Mouse (Mus musculus): ENCODE measurements at regions not wholly inside any gene's neighbourhood (a gene's known extent, or its start where the extent isn't known, plus 50 kb on each side); places are given as distances from the start of the nearest gene placed in this dataset.
A peak's percentile ranks its signal among the peaks of the same experiment; 100 is the strongest.

DNA sequence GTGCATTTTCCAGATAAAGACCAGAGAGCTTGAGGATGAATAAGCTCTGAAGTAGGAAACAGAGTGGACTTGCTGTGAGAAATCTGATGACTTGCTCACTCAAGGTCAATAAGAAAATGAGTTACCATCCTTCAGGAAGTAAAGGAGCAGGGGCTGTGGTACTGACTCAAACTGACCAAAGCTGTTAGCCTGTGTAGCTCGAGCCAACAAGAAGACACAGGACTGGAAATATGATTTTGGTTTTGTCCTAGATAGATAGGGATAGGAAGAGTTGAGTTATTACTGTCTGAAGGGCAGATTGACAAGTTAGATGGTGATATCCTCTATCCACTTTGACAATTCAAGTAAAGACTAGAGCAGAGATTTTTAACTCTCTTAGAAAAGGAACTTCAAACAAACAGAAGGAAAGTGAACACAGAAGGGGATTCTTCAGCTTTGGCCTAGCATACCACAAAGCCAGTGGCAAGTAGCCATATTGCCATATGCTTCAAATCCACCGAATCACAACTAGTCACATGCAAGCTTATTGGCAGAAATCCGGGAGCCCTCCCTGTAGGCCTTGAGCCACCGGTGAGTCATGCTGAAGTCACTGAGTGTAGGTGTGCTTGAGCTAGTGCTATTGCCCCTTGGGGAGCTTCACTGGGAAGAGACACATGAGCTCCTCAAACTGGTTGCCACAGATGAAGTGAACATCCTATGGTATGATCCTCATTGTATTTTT is 117.1 kb upstream of the Etaa1 start:
- Histone ChIP-seq H3K36me3 (ENCODE audit: control insufficient read depth, insufficient read depth, low read length) (no peaks in the 10 kb centered on the region), H3K4me2 (ENCODE audit: low read depth, low read length) (no peak overlapping the region), H3K4me3 (ENCODE audit: low read length) (no peak overlapping the region), H3K9ac (ENCODE audit: low read length) (no peak overlapping the region), H3K9me3 (ENCODE audit: control insufficient read depth, low read length) (no peaks in the 10 kb centered on the region), H3K27ac (ENCODE audit: low read length) (no peak overlapping the region), H3K27me3 (ENCODE audit: control insufficient read depth, insufficient read depth, low read depth, low read length) (no peaks in the 10 kb centered on the region), H3K4me1 (replicated peaks; ENCODE audit: control insufficient read depth, insufficient read depth, low read length) (peaks cover 11% of the 10 kb centered on the region; the same call in 1 of the 2 replicates)
- WGBS, result 60% methylated on average over 4 of the region's 4 CpGs
- ATAC-seq (ENCODE audit: low read depth), result no peak

DNA sequence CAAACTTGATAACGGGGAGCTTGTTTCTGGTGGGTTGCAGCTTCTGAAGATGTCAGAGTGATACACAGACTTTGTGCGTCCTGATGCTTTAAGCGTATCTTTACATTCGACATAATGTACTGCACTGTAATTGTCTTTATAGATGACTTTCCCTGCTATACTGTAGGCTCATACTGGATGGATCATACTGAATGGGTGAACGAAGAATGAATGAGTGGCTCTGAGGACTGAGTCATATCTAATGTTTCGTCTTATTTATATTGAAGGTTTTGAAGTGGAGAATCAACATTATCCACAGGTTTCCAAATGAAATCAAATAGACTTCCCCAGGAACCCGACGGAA is 116.3 kb upstream of the Etaa1 start:
- Histone ChIP-seq H3K36me3 (ENCODE audit: control insufficient read depth, insufficient read depth, low read length) (no peaks in the 10 kb centered on the region), H3K4me3 (ENCODE audit: low read length) (no peak overlapping the region), H3K9me3 (ENCODE audit: control insufficient read depth, low read length) (no peaks in the 10 kb centered on the region), H3K9ac (ENCODE audit: low read length) (no peak overlapping the region), H3K4me1 (replicated peaks; ENCODE audit: control insufficient read depth, insufficient read depth, low read length) (peaks cover 11% of the 10 kb centered on the region; the same call in 1 of the 2 replicates), H3K4me2 (ENCODE audit: low read depth, low read length) (no peak overlapping the region), H3K27me3 (ENCODE audit: control insufficient read depth, insufficient read depth, low read depth, low read length) (no peaks in the 10 kb centered on the region), H3K27ac (ENCODE audit: low read length) (no peak overlapping the region)
- no peak for ATAC-seq (ENCODE audit: low read depth)
- 28% methylated on average over 8 of the region's 8 CpGs for WGBS

DNA sequence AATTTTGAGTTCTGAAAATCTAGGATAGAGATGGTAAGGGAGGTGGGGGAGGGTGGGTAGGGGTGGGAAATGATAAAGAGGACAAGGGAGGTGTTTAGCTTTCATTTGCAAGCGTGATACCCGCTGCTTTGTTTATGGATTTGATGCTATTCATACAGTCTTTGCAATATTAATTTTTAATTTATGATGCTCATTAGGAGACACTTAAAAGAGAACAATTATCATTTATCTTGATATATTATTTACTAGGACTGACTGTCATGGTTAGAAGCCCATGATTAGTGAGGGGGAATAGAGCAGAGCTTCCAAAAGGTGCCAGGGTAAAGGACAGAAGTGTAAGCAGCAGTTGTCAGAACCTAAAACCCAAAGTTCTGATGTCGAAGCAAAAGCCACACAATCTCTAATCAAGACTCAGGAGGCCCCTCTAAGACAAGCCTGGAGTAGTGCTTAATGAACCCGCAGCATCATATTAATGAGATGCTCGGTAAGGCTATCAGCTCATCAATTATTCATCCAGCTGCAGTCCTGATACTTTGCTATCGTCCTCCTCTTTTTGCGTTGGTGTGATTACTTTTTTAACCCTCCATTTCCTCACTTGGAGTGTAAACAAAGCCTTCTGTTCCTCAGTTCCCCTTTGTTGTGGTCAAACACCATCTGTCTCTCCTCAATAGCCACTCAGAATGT is 115.8 kb upstream of the Etaa1 start:
- H3K9ac ChIP-seq (ENCODE audit: low read length), result no peak overlapping the region
- WGBS, result 34% methylated on average over 7 of the region's 7 CpGs
- peaks cover 11% of the 10 kb centered on the region; the same call in 1 of the 2 replicates for H3K4me1 ChIP-seq (replicated peaks; ENCODE audit: control insufficient read depth, insufficient read depth, low read length)
- H3K27ac ChIP-seq (ENCODE audit: low read length), result no peak overlapping the region
- no peak overlapping the region for H3K4me3 ChIP-seq (ENCODE audit: low read length)
- no peaks in the 10 kb centered on the region for H3K9me3 ChIP-seq (ENCODE audit: control insufficient read depth, low read length)
- H3K36me3 ChIP-seq (ENCODE audit: control insufficient read depth, insufficient read depth, low read length), result no peaks in the 10 kb centered on the region
- ATAC-seq (ENCODE audit: low read depth), result peak; percentile 28; the same call in 1 of the 2 replicates
- no peak overlapping the region for H3K4me2 ChIP-seq (ENCODE audit: low read depth, low read length)
- no peaks in the 10 kb centered on the region for H3K27me3 ChIP-seq (ENCODE audit: control insufficient read depth, insufficient read depth, low read depth, low read length)

DNA sequence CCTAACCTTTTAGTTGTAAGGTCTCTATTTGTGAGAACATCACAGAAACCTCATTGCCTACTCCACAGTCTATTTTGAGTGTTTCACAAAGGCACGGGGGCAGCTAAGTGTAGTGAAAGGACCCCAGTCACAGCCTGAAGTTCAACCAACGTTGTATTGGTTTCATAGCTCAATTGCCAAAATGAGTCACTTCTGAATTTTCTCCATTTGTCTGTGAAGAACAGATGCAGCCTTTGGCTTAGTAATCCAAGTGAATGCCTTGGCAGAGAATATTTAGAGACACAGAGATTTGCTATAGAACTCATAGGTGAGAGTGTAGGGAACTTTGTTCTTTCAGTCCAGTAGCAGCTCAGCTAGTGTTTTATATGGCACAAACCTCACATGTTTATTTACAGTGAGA is 114.4 kb upstream of the Etaa1 start:
- Histone ChIP-seq H3K9ac (ENCODE audit: low read length) (no peak overlapping the region), H3K4me2 (ENCODE audit: low read depth, low read length) (no peak overlapping the region), H3K27me3 (ENCODE audit: control insufficient read depth, insufficient read depth, low read depth, low read length) (no peaks in the 10 kb centered on the region), H3K4me1 (replicated peaks; ENCODE audit: control insufficient read depth, insufficient read depth, low read length) (peaks cover 11% of the 10 kb centered on the region; the same call in 1 of the 2 replicates), H3K4me3 (ENCODE audit: low read length) (no peak overlapping the region), H3K36me3 (ENCODE audit: control insufficient read depth, insufficient read depth, low read length) (no peaks in the 10 kb centered on the region), H3K9me3 (ENCODE audit: control insufficient read depth, low read length) (no peaks in the 10 kb centered on the region), H3K27ac (ENCODE audit: low read length) (peak overlapping the region; percentile 7; the same call in 1 of the 2 replicates)
- WGBS, result 43% methylated on average over 2 of the region's 2 CpGs
- no peak for ATAC-seq (ENCODE audit: low read depth)

DNA sequence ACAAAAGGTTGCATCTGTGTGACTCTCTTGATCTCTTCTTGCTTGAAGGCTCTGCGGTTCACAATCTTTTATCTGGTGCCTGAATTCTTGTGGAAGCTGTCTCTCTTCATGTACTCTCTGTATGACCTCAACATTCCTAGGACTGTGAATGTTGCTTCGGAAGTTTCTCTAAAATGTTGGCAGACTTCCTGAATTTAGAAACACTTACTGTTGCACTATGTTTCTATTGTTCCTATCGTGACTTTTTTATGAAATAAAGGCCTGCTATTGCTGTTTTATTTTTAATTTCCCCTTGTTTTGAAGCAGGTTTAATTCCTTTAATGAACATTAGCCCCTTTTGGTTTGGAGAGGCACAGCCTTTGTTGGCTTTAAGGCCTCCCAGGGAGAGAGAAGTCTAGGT is 114.0 kb upstream of the Etaa1 start:
- 27% methylated on average over 3 of the region's 3 CpGs for WGBS
- ATAC-seq (ENCODE audit: low read depth), result peak; percentile 75

DNA sequence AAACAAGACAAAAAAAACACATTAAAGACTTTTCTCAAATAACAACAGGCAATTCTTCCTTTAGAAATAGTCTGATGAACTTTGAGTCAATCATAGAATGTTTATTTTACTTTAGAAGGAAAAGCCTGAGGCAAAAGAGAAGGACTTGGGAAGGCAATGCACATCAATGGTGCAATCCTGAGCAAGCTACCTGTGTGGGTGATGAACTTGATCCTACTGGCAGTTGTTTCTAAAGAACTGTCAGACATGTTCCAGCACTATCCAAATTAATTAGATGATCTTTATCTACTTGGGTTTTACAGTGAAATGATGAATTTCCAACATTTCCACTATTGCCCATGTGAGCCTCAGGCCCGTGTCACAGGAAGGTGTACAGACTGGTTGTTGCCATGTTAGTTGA is 87.9 kb upstream of the Etaa1 start:
- 71% methylated on average over 1 of the region's 1 CpGs for WGBS
- ATAC-seq (ENCODE audit: low read depth), result no peak
- H3K36me3 ChIP-seq (ENCODE audit: control insufficient read depth, insufficient read depth, low read length), result no peaks in the 10 kb centered on the region

More for the DNA sequence above, 114.0 kb upstream of the Etaa1 start:
- Histone ChIP-seq H3K4me2 (ENCODE audit: low read depth, low read length) (no peak overlapping the region), H3K9ac (ENCODE audit: low read length) (no peak overlapping the region), H3K4me1 (replicated peaks; ENCODE audit: control insufficient read depth, insufficient read depth, low read length) (peaks cover 11% of the 10 kb centered on the region; the same call in 1 of the 2 replicates), H3K27ac (ENCODE audit: low read length) (peak overlapping the region; percentile 7; the same call in 1 of the 2 replicates), H3K36me3 (ENCODE audit: control insufficient read depth, insufficient read depth, low read length) (no peaks in the 10 kb centered on the region), H3K4me3 (ENCODE audit: low read length) (no peak overlapping the region), H3K27me3 (ENCODE audit: control insufficient read depth, insufficient read depth, low read depth, low read length) (no peaks in the 10 kb centered on the region), H3K9me3 (ENCODE audit: control insufficient read depth, low read length) (no peaks in the 10 kb centered on the region)

DNA sequence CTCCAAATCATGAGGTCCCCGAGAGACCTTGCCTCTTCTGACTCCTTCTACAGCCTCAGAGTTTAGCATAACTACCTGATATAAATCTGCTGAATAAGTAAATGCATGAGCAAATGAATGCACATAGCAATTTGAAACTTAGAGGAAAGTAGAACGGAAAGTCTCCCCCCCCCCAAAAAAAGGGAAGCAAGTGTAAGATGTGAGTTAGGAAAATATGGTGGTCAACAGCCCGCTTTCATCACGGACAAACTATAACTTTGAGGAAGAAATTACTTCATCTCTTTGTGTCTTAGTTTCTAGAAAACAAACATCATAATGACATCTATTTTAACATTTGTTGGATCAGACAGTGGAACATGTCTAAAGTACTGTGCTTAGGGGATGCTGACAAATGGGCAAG is 77.4 kb upstream of the Etaa1 start:
- Histone ChIP-seq H3K36me3 (ENCODE audit: control insufficient read depth, insufficient read depth, low read length) (no peaks in the 10 kb centered on the region), H3K4me1 (replicated peaks; ENCODE audit: control insufficient read depth, insufficient read depth, low read length) (no peaks in the 10 kb centered on the region), H3K9me3 (ENCODE audit: control insufficient read depth, low read length) (no peaks in the 10 kb centered on the region), H3K4me2 (ENCODE audit: low read depth, low read length) (no peak overlapping the region), H3K9ac (ENCODE audit: low read length) (no peak overlapping the region), H3K27ac (ENCODE audit: low read length) (no peak overlapping the region), H3K4me3 (ENCODE audit: low read length) (no peak overlapping the region), H3K27me3 (ENCODE audit: control insufficient read depth, insufficient read depth, low read depth, low read length) (no peaks in the 10 kb centered on the region)
- no peak for ATAC-seq (ENCODE audit: low read depth)
- WGBS, result 81% methylated on average over 4 of the region's 4 CpGs

More for the DNA sequence above, 87.9 kb upstream of the Etaa1 start:
- Histone ChIP-seq H3K4me1 (replicated peaks; ENCODE audit: control insufficient read depth, insufficient read depth, low read length) (no peaks in the 10 kb centered on the region), H3K4me2 (ENCODE audit: low read depth, low read length) (no peak overlapping the region), H3K27ac (ENCODE audit: low read length) (no peak overlapping the region), H3K27me3 (ENCODE audit: control insufficient read depth, insufficient read depth, low read depth, low read length) (no peaks in the 10 kb centered on the region), H3K9ac (ENCODE audit: low read length) (no peak overlapping the region), H3K9me3 (ENCODE audit: control insufficient read depth, low read length) (no peaks in the 10 kb centered on the region), H3K4me3 (ENCODE audit: low read length) (no peak overlapping the region)

DNA sequence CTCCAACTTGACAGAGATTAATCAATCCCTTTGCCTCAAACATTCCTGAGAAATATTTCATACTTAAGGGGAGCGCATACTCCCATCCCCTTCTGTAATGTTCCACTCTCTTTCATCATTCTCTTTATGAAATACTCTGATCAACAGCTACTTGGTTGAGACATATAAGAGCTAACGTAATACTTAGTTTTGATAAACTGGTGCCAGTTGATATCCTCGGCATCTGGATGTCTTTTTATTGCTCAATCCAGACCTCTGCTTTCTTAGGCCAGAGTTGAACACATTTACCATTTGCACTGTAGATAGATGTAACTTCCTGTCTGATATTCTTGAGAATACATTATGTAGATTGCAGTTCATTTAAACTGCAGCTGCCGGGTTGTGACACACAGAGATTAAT is 68.4 kb upstream of the Etaa1 start:
- H3K4me3 ChIP-seq (ENCODE audit: low read length), result no peak overlapping the region
- H3K27me3 ChIP-seq (ENCODE audit: control insufficient read depth, insufficient read depth, low read depth, low read length), result no peaks in the 10 kb centered on the region
- ATAC-seq (ENCODE audit: low read depth), result peak; percentile 79
- no peak overlapping the region for H3K27ac ChIP-seq (ENCODE audit: low read length)
- H3K9ac ChIP-seq (ENCODE audit: low read length), result no peak overlapping the region
- H3K36me3 ChIP-seq (ENCODE audit: control insufficient read depth, insufficient read depth, low read length), result no peaks in the 10 kb centered on the region
- no peaks in the 10 kb centered on the region for H3K9me3 ChIP-seq (ENCODE audit: control insufficient read depth, low read length)
- H3K4me1 ChIP-seq (replicated peaks; ENCODE audit: control insufficient read depth, insufficient read depth, low read length), result no peaks in the 10 kb centered on the region
- 48% methylated on average over 4 of the region's 4 CpGs for WGBS
- H3K4me2 ChIP-seq (ENCODE audit: low read depth, low read length), result no peak overlapping the region

DNA sequence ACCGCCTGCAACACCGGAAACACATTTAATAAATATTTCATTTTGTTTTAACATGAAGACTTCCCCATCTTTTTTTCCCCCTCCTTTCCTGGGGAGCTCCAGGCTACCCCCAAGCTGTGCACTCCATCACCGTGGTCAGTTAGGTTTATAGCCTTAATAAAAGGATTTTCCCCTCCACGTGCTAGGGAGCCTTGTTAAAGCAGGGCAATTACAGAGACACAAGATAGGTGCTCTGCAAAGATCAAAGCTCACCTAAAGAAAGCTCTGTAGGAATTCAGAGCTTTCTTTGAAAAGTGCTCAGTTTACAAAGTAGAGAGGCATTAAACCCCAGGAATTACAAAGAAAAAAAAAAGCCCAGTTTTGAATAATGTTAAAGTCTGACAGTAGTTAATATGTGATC is 61.6 kb upstream of the Etaa1 start:
- no peak overlapping the region for H3K27ac ChIP-seq (ENCODE audit: low read length)
- ATAC-seq (ENCODE audit: low read depth), result no peak
- 39% methylated on average over 4 of the region's 4 CpGs for WGBS

More for the DNA sequence above, 61.6 kb upstream of the Etaa1 start:
- no peak overlapping the region for H3K9ac ChIP-seq (ENCODE audit: low read length)
- H3K9me3 ChIP-seq (ENCODE audit: control insufficient read depth, low read length), result no peaks in the 10 kb centered on the region
- no peak overlapping the region for H3K4me2 ChIP-seq (ENCODE audit: low read depth, low read length)
- no peak overlapping the region for H3K4me3 ChIP-seq (ENCODE audit: low read length)
- no peaks in the 10 kb centered on the region for H3K36me3 ChIP-seq (ENCODE audit: control insufficient read depth, insufficient read depth, low read length)
- H3K27me3 ChIP-seq (ENCODE audit: control insufficient read depth, insufficient read depth, low read depth, low read length), result no peaks in the 10 kb centered on the region
- H3K4me1 ChIP-seq (replicated peaks; ENCODE audit: control insufficient read depth, insufficient read depth, low read length), result peaks cover 6% of the 10 kb centered on the region
